Mouse (Mus musculus) ZHBTc4 (cell line): ENCODE measurements around the gene Cd55.
"Not testable (repeated sequence)": the region's sequence is repeated elsewhere in the genome, so short reads cannot be mapped to it uniquely, and the experiment has no call there.

ENCODE experiments used
- DNase-seq: peaks from one replicate; pipeline ENCODE4 v3.0.0-alpha.2; 2011; ENCODE audit warnings: low read depth, low spot score

Gene Cd55

GRCm38 (mm10) chr1:130427175-130427853 is 35.2 kb downstream of the Cd55 start:
- not testable (repeated sequence) for DNase-seq

GRCm38 (mm10) chr1:130422664-130423111 is 39.9 kb downstream of the Cd55 start, which contains the start of gene Cd55b:
Cd55b (minus strand) TSS chr1:130423009.
- peak; percentile 35 for DNase-seq

- DNase-seq = not testable (repeated sequence)
These were observed 40.5 kb downstream of the Cd55 start for GRCm38 (mm10) chr1:130422033-130422432.

DNA sequence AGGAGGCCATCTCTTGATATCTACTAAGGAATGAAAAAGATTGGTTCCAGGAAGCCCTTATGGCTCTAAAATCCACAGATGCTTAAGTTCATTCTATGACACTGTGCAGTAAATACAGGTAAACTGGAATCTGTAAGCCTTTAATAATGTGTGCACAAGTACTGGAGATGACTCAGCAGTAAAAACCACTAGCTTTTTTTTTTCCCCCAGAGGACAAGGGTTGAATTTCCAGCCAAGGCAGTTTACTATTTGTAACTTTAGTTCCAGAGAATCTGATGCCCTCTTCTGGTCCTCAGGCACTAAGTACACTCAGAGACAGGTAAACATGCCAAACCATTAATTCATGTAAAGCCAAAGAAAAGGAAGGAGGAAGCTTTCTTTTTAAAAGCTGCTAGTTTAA is 65.4 kb downstream of the Cd55 start:
- DNase-seq = peak; percentile 12
